Mouse (Mus musculus) thymus, adult 18-20 months (tissue): Measurements from ENCODE around the gene 1810062G17Rik.

Experiments
- DNase-seq, 2 experiments: peaks; one replicate each; pipeline ENCODE4 v3.0.0; 2022; ENCODE audit warnings: mixed read lengths in 2 of 2

The 1810062G17Rik gene

DNA sequence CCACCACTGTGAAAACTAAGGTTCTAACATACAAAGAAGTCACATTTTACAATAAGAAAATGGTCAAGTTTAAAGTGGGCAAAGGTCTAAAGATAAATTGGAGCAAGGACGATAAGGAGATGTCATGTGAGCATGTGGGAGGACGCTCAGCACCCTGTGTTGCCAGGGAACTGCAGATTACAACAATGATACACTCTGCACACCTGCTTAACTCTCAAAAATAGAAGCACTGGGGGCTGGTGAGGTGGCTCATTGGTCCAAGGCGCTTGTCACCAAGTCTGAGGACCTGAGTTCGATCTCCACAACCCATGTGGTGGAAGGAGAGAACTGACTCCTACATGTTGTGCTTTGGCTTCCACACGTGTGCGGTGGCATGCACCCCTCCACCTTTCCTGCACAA lies 35.8 kb downstream of the 1810062G17Rik start:
- DNase-seq = no peak

DNA sequence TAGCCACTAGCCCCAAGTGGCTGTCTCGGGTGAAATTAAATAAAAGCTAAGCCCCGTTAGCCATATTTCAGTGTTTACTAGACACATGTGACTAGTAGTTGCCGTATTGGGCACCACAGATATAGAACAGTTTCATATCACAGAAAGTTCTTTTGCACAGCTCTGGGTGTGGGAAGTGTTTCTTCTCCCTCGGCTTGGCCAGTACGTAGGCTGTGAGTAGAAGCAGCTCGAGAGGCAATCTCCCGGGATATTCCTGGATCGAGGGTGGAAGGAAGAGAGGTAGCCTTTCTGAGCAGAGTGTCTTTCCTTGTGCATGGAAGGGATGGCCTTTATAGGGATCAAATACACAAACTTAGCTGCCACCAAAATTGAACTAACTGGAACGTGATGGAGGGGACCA lies 40.5 kb downstream of the 1810062G17Rik start:
- DNase-seq = no peak

GRCm38 (mm10) chr3:36521073-36522060 lies 45.6 kb downstream of the 1810062G17Rik start, which contains the start of gene Gm11549:
Gene Gm11549 (minus strand): TSS chr3:36521813.
- DNase-seq = no peak

GRCm38 (mm10) chr3:36522137-36522536 lies 46.4 kb downstream of the 1810062G17Rik start:
- no peak for DNase-seq

GRCm38 (mm10) chr3:36524466-36524865 lies 48.7 kb downstream of the 1810062G17Rik start:
- no peak for DNase-seq

GRCm38 (mm10) chr3:36530345-36530744 lies 54.6 kb downstream of the 1810062G17Rik start:
- DNase-seq = no peak

- DNase-seq = no peak
Observed at GRCm38 (mm10) chr3:36530781-36531180, 55.0 kb downstream of the 1810062G17Rik start.

DNA sequence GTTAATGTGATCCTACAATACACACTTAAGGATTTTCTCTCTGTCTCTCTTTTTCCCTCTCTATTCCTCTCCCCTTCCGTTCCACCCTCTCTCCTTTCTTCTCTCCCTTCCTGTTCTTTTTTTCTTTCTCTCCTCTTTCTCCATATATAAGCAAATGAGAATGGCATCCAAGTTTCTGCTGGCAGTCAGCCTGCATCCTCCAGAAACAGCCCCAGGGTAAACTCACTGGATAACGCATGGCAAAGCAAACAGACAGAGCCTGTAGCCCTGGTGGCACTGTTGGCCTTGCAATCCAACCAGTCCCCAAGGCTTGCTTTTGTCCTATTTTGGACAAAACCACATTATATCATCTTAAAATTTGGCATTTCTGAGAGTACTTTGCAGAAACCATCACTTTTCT lies 55.5 kb downstream of the 1810062G17Rik start:
- no peak for DNase-seq
